Mouse (Mus musculus): Measurements from ENCODE around the gene Gtpbp3. TPM values are rescaled to one million over a fixed set of nuclear protein-coding genes. Genes with fewer than 3 reads are reported as not detected.
A peak's percentile ranks its signal among the peaks of the same experiment; 100 is the strongest.

Gtpbp3 gene
- polyA plus RNA-seq, 1 experiment from 2014 or later = 7.1 TPM

DNA sequence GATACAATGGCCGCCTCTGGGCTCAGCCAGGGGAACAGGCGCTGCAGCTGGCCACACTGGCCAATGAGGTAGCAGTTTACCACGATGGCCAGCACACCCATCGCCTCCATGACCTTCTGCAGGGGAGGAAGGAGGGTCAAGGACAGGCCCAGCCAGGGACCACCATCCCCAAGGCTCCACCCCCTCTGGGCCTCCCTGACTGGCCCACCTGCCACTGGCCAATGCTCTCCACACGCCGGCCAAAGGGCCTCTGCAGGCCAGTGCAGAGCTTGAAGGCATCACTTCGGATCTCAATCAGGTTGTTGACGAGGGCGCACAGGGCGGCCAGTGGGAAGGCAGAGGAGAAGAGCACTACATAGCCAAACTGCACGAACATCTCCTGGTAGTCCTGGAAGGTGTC lies 9.0 kb upstream of the Gtpbp3 start:
- Histone ChIP-seq H3K4me3 (ENCODE audit: low read depth, low read length) (no peak overlapping the region), H3K36me3 (ENCODE audit: control insufficient read depth, insufficient read depth, low read length) (peaks cover 29% of the 10 kb centered on the region; the same call in 1 of the 2 replicates), H3K9ac (replicated peaks; ENCODE audit: low read depth, low read length) (no peak overlapping the region), H3K4me1 (ENCODE audit: control insufficient read depth, insufficient read depth, low read length) (no peaks in the 10 kb centered on the region), H3K27ac (ENCODE audit: low read length) (no peak overlapping the region), H3K27me3 (ENCODE audit: control insufficient read depth, insufficient read depth, low read length) (no peaks in the 10 kb centered on the region), H3K9me3 (ENCODE audit: control insufficient read depth, low read depth, low read length) (no peaks in the 10 kb centered on the region), H3K4me2 (replicated peaks; ENCODE audit: low read depth, low read length) (no peak overlapping the region)
- WGBS = 91% methylated on average over 11 of the region's 11 CpGs
- ATAC-seq (ENCODE audit: insufficient number of reproducible peaks, insufficient read depth, low FRiP score, low read depth) = no peak

- 54% methylated on average over 8 of the region's 8 CpGs for WGBS
- Histone ChIP-seq H3K9me3 (ENCODE audit: control insufficient read depth, low read depth, low read length) (no peaks in the 10 kb centered on the region), H3K27me3 (ENCODE audit: control insufficient read depth, insufficient read depth, low read length) (no peaks in the 10 kb centered on the region), H3K9ac (replicated peaks; ENCODE audit: low read depth, low read length) (no peak overlapping the region), H3K4me1 (ENCODE audit: control insufficient read depth, insufficient read depth, low read length) (peaks cover 8% of the 10 kb centered on the region; the same call in 1 of the 2 replicates), H3K4me3 (ENCODE audit: low read depth, low read length) (no peak overlapping the region), H3K27ac (ENCODE audit: low read length) (no peak overlapping the region), H3K4me2 (replicated peaks; ENCODE audit: low read depth, low read length) (no peak overlapping the region), H3K36me3 (ENCODE audit: control insufficient read depth, insufficient read depth, low read length) (peaks cover 16% of the 10 kb centered on the region; the same call in 1 of the 2 replicates)
- ATAC-seq (ENCODE audit: insufficient number of reproducible peaks, insufficient read depth, low FRiP score, low read depth) = no peak
Measured at GRCm38 (mm10) chr8:71483932-71484331, 4.0 kb upstream of the Gtpbp3 start.

GRCm38 (mm10) chr8:71484736-71485135 lies 3.2 kb upstream of the Gtpbp3 start:
- H3K4me1 ChIP-seq (ENCODE audit: control insufficient read depth, insufficient read depth, low read length) = peaks cover 16% of the 10 kb centered on the region
- 94% methylated on average over 19 of the region's 19 CpGs for WGBS
- H3K27ac ChIP-seq (ENCODE audit: low read length) = no peak overlapping the region
- no peak for ATAC-seq (ENCODE audit: insufficient number of reproducible peaks, insufficient read depth, low FRiP score, low read depth)
- H3K36me3 ChIP-seq (ENCODE audit: control insufficient read depth, insufficient read depth, low read length) = peaks cover 11% of the 10 kb centered on the region; the same call in 1 of the 2 replicates
- no peak overlapping the region for H3K9ac ChIP-seq (replicated peaks; ENCODE audit: low read depth, low read length)
- no peaks in the 10 kb centered on the region for H3K27me3 ChIP-seq (ENCODE audit: control insufficient read depth, insufficient read depth, low read length)
- H3K4me2 ChIP-seq (replicated peaks; ENCODE audit: low read depth, low read length) = peak overlapping the region; percentile 96
- H3K9me3 ChIP-seq (ENCODE audit: control insufficient read depth, low read depth, low read length) = no peaks in the 10 kb centered on the region
- H3K4me3 ChIP-seq (ENCODE audit: low read depth, low read length) = peak overlapping the region; percentile 76; the same call in 1 of the 2 replicates

DNA sequence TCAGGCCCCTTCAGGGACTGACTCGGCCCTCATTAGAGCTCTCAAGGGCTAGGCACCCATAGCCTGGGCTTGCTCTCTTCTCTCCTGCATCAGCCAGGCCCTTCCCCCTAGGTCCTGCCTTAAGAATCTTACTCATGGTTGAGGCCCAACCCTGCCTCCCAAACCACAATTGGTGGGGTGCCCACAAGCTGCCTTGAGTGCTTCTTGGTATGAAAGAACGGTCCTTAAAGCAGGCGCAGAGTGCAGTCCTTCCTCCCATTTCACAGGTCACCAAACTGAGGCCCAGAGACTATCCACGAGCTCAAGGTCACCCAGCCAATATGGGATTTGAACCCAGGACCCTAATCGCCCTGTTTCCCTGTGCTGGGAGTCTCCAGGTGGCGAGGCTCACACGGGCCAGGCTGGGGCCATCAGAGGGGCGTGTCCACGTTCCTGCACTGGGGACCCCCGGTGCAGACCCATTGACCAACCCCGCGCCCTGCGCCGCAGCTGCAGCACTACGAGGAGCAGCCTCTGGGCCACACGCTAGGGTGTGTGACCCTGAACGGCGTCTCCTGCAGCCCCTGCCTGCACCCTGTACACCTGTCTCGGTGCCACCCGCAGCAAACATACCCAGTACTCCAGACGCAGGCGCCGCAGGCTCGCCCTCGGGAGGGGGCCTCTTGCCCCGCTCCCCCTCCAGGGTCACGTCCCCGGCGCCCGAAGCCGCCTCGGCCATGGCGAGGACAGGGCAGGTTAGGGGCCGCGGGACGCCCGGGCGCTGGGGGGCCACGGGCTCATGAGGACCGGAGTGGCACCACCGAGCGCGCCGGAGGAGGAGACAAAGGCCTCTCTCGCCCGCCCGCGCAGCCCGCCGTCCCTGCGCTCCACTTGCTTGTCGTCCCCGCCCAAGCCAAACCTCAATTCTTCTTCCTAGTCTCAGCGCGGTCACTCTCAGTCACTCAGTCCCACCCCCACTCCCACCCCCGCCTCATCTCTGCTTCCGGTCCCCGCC lies 2.5 kb upstream of the Gtpbp3 start, which contains the start of gene Ano8:
Gene Ano8 (minus strand): TSS at position 822 of the 994 bp plus-strand sequence.
- Histone ChIP-seq H3K4me3 (ENCODE audit: low read depth, low read length) (peak within 1 kb of the TSS; percentile 76), H3K9ac (replicated peaks; ENCODE audit: low read depth, low read length) (peak within 1 kb of the TSS; percentile 74), H3K4me2 (replicated peaks; ENCODE audit: low read depth, low read length) (peak within 1 kb of the TSS; percentile 96), H3K36me3 (ENCODE audit: control insufficient read depth, insufficient read depth, low read length) (peaks cover 10% of the 10 kb centered on the region; the same call in 1 of the 2 replicates), H3K27ac (ENCODE audit: low read length) (peak within 1 kb of the TSS; percentile 69), H3K4me1 (ENCODE audit: control insufficient read depth, insufficient read depth, low read length) (peaks cover 18% of the 10 kb centered on the region), H3K9me3 (ENCODE audit: control insufficient read depth, low read depth, low read length) (no peaks in the 10 kb centered on the region), H3K27me3 (ENCODE audit: control insufficient read depth, insufficient read depth, low read length) (no peaks in the 10 kb centered on the region)
- WGBS = 5% methylated on average over 53 of the region's 58 CpGs
- ATAC-seq (ENCODE audit: insufficient number of reproducible peaks, insufficient read depth, low FRiP score, low read depth) = peak; percentile 68

GRCm38 (mm10) chr8:71486136-71486529 lies 1.8 kb upstream of the Gtpbp3 start:
- Histone ChIP-seq H3K9me3 (ENCODE audit: control insufficient read depth, low read depth, low read length) (no peaks in the 10 kb centered on the region), H3K36me3 (ENCODE audit: control insufficient read depth, insufficient read depth, low read length) (peaks cover 13% of the 10 kb centered on the region; the same call in 1 of the 2 replicates), H3K27me3 (ENCODE audit: control insufficient read depth, insufficient read depth, low read length) (no peaks in the 10 kb centered on the region), H3K4me1 (ENCODE audit: control insufficient read depth, insufficient read depth, low read length) (peaks cover 18% of the 10 kb centered on the region), H3K4me3 (ENCODE audit: low read depth, low read length) (peak overlapping the region; percentile 76), H3K27ac (ENCODE audit: low read length) (peak overlapping the region; percentile 41; the same call in 1 of the 2 replicates), H3K4me2 (replicated peaks; ENCODE audit: low read depth, low read length) (peak overlapping the region; percentile 96), H3K9ac (replicated peaks; ENCODE audit: low read depth, low read length) (0 out of 2 replicates have a peak overlapping the region, but pooled peaks have one; percentile 7)
- WGBS = 6% methylated on average over 7 of the region's 7 CpGs
- ATAC-seq (ENCODE audit: insufficient number of reproducible peaks, insufficient read depth, low FRiP score, low read depth) = no peak

- Histone ChIP-seq H3K27me3 (ENCODE audit: control insufficient read depth, insufficient read depth, low read length) (no peaks in the 10 kb centered on the region), H3K36me3 (ENCODE audit: control insufficient read depth, insufficient read depth, low read length) (peaks cover 24% of the 10 kb centered on the region; the same call in 1 of the 2 replicates), H3K9me3 (ENCODE audit: control insufficient read depth, low read depth, low read length) (no peaks in the 10 kb centered on the region), H3K4me2 (replicated peaks; ENCODE audit: low read depth, low read length) (peak overlapping the region; percentile 99), H3K27ac (ENCODE audit: low read length) (peak overlapping the region; percentile 95), H3K4me1 (ENCODE audit: control insufficient read depth, insufficient read depth, low read length) (peaks cover 18% of the 10 kb centered on the region), H3K4me3 (ENCODE audit: low read depth, low read length) (peak overlapping the region; percentile 62), H3K9ac (replicated peaks; ENCODE audit: low read depth, low read length) (peak overlapping the region; percentile 68)
- ATAC-seq (ENCODE audit: insufficient number of reproducible peaks, insufficient read depth, low FRiP score, low read depth) = peak; percentile 82
- under 1% methylated on average over 22 of the region's 22 CpGs for WGBS
Measured at GRCm38 (mm10) chr8:71488454-71488853, 551 bp downstream of the Gtpbp3 start.

DNA sequence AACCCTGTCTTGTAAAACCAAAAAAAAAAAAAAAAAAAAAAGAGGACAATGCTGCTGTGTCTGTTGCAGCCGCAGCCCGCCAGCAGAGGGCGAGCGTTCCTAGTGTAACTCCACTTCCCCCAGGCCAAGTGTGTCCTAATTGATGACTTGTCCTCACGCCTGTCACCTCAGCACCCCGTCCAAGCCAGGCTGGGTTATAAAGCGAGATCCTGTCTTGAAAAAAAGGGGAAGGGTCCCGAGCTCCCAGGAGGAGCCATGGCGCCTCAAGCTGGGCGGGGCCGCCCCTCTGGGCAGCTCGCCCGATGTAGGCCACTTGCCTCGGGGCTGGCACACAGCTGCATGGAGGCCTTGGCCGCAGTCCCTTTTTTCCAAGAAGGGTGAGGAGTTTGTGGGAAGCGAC lies 7.1 kb downstream of the Gtpbp3 start:
- 26% methylated on average over 16 of the region's 16 CpGs for WGBS
- Histone ChIP-seq H3K36me3 (ENCODE audit: control insufficient read depth, insufficient read depth, low read length) (peaks cover 30% of the 10 kb centered on the region), H3K9me3 (ENCODE audit: control insufficient read depth, low read depth, low read length) (no peaks in the 10 kb centered on the region), H3K4me3 (ENCODE audit: low read depth, low read length) (no peak overlapping the region), H3K27ac (ENCODE audit: low read length) (no peak overlapping the region), H3K4me1 (ENCODE audit: control insufficient read depth, insufficient read depth, low read length) (peaks cover 20% of the 10 kb centered on the region), H3K27me3 (ENCODE audit: control insufficient read depth, insufficient read depth, low read length) (no peaks in the 10 kb centered on the region), H3K9ac (replicated peaks; ENCODE audit: low read depth, low read length) (no peak overlapping the region), H3K4me2 (replicated peaks; ENCODE audit: low read depth, low read length) (no peak overlapping the region)
- peak; percentile 34; the same call in 1 of the 2 replicates for ATAC-seq (ENCODE audit: insufficient number of reproducible peaks, insufficient read depth, low FRiP score, low read depth)

- no peak for ATAC-seq (ENCODE audit: insufficient number of reproducible peaks, insufficient read depth, low FRiP score, low read depth)
- H3K27ac ChIP-seq (ENCODE audit: low read length) = peak overlapping the region; percentile 30; the same call in 1 of the 2 replicates
- H3K9ac ChIP-seq (replicated peaks; ENCODE audit: low read depth, low read length) = no peak overlapping the region
- no peaks in the 10 kb centered on the region for H3K27me3 ChIP-seq (ENCODE audit: control insufficient read depth, insufficient read depth, low read length)
- no peak overlapping the region for H3K4me3 ChIP-seq (ENCODE audit: low read depth, low read length)
- H3K4me2 ChIP-seq (replicated peaks; ENCODE audit: low read depth, low read length) = no peak overlapping the region
- 88% methylated on average over 5 of the region's 5 CpGs for WGBS
- H3K9me3 ChIP-seq (ENCODE audit: control insufficient read depth, low read depth, low read length) = no peaks in the 10 kb centered on the region
- H3K4me1 ChIP-seq (ENCODE audit: control insufficient read depth, insufficient read depth, low read length) = peaks cover 20% of the 10 kb centered on the region
- H3K36me3 ChIP-seq (ENCODE audit: control insufficient read depth, insufficient read depth, low read length) = peaks cover 24% of the 10 kb centered on the region
Measured at GRCm38 (mm10) chr8:71495811-71496210, 7.9 kb downstream of the Gtpbp3 start.
